Mouse (Mus musculus) hematopoietic stem cell, adult 5-6 weeks (primary cell): ENCODE results near the gene Nprl2. TPM values are rescaled to one million over a fixed set of nuclear protein-coding genes. Genes with fewer than 3 reads are reported as not detected.
"Not testable (repeated sequence)": the region's sequence is repeated elsewhere in the genome, so short reads cannot be mapped to it uniquely, and the experiment has no call there.

Source experiments
- ATAC-seq, 2 experiments: fragments of 125-278 bp in 1 of 2; replicated peaks in 1 of 2; 2 replicates each; pipeline ENCODE4 v1.8.0; 2016 to 2017; ENCODE audit warnings: inconsistent platforms in 2 of 2, mild to moderate bottlenecking in 2 of 2, moderate number of reproducible peaks in 2 of 2, low read depth in 1 of 2, moderate TSS enrichment in 1 of 2; ENCODE audit not compliant: low FRiP score in 2 of 2, poor library complexity in 2 of 2, severe bottlenecking in 2 of 2, insufficient read depth in 1 of 2, low TSS enrichment in 1 of 2
- total RNA-seq: library from RNA; stranded (forward); fragments of 172-1452, 232-1000 nt; gene quantifications from 2 replicates; pipeline ENCODE4 v1.2.3, GENCODE M21; 2017

The Nprl2 gene
- total RNA-seq, 1 experiment from 2014 or later: 5.9 TPM

DNA sequence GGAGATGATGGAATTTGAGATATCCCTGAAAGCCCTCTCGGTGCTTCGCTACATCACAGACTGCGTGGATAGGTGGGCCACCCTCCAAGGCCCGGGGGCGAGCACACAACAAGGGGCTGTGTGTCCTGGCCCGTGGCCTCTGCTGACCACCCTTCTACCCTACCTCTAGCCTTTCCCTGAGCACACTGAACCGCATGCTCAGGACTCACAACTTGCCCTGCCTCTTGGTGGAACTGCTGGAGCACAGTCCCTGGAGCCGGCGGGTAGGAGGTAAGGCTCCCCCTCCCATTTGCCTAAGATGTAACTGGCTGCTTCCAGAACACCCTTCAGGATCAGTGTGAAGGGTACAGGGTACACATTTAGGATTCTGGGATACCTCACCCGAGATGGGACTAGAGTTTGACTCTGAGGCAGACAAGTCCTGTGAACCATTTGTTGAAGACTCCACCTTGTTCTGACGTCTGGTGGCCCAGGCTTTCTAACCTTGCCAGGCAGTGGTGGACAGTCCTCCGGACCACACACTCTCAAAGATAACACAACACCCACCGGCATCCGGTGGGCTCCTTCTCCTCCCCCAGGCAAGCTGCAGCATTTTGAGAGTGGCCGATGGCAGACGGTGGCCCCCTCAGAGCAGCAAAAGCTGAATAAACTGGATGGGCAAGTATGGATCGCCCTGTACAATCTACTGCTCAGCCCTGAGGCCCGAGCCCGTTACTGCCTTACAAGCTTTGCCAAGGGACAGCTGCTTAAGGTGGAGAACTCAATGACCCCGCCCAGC is 7.5 kb downstream of the Nprl2 start:
- no peak for ATAC-seq

GRCm38 (mm10) chr9:107550491-107551116 is 8.6 kb downstream of the Nprl2 start:
- no peak for ATAC-seq

- ATAC-seq: peak in 1 of 2 experiments; percentile 21; a peak in 1 of 4 replicates
These were observed 9.3 kb downstream of the Nprl2 start, which contains the start of gene Rassf1 for GRCm38 (mm10) chr9:107551117-107551889. Gene Rassf1 (plus strand): TSS chr9:107551555.

DNA sequence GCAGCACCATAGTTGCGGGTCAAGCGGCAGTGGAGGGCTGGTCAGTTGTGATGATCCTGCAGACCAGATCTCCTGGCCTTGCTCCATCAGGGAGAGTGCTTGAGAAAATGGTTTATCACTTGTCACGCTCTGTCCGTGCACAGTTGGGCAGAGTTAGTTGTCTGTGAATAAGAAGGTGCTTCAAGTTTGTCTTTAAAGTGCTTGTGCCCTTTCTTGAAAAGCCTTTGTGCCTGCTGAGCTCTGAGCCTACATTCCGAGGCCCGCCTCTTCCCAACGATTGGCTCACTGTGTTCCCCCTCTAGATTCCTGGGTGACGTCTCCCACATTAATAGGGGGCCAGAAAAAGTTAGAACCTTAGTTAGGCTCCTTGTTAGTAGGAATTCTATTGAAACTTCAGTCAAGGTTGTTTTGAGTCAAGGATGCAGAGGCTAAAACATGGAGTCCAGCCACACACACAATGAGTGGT is 9.9 kb downstream of the Nprl2 start:
- no peak for ATAC-seq

DNA sequence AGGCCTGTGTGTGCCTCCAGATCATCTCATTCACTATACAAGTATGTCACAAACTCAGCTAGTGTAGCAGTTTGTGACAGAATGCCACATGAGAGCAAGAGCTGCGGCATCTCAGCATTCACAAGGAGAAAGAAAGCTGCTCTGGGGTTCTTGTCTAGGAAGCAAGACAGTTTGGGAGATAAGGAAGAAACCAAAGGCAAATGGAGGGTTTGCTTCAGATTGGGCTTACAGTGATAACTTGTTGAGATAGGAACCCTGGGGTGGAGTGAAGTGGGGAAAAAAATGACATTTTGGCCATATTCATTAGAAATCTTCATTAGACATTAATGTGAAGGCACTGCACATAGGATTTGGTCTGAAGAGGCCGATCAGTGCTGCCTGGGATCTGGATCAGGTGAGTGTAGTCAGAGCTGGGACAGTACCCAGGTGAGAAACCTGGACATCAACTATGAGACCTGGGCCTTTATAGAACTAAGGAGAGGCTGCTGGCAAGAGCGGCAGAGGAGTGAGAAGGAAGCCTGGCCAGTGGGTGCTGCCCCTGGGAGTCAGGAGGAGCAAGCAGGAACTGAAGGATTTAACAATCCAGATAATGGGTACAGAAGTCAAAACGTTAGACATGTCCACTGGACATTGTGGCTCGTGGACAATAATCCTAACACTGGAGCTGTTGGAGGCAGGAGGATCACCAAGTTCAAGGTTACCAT is 10.8 kb downstream of the Nprl2 start:
- ATAC-seq: no peak

- ATAC-seq: 0 out of 4 replicates have a peak, but pooled peaks of 1 of the 2 experiments have one; percentile 0
These were observed 11.7 kb downstream of the Nprl2 start for GRCm38 (mm10) chr9:107553541-107554318.

DNA sequence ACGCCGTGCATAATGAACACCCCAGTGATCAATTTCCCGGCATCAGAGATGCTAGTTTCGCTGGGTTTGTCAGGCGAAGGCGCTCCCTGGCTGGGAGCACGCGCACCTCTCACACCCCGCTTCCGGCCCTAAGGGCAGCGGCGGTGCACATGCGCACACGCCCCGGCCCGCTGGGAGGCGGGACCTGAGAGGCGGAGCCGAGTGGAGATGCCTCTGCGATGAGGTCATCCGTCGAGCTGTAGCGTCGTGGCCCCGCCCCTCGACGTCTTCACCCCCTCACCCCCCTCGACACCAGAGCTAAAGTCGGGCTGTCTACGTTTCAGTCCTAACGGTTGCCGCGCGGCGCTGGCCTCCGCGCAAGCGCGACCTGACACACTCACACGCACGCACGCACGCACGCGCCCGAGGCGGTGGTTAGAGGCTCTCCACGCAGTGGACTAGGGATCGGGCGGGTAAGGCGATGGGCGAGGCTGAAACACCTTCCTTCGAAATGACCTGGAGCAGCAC is 12.3 kb downstream of the Nprl2 start:
- ATAC-seq: peak; percentile 78 to 85

DNA sequence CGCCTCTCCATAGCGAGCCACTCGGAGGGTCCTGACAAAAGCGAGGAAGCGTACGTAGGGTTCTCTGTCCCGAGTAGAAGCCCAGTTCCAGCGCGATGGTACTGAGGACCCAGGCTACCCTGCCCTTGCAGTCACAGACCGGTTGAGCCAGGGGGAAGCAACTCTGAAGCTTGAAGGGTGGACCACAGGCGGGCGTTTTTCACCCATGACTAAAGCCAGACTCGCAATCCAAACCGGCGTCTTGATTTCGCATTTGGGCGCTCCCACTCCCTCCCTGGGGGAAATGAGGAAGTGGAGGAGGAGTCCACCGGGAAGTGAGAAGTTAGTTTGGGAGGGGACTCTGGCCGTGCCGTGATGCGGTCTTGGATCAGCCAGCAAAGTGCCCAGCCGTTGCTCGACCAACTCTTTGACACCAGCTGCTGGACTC is 13.0 kb downstream of the Nprl2 start:
- peak; percentile 1 to 11; a peak in 1 of 4 replicates for ATAC-seq

- no peak for ATAC-seq
These were observed 13.7 kb downstream of the Nprl2 start for GRCm38 (mm10) chr9:107555701-107556100.

GRCm38 (mm10) chr9:107556346-107556745 is 14.3 kb downstream of the Nprl2 start:
- ATAC-seq: no peak

DNA sequence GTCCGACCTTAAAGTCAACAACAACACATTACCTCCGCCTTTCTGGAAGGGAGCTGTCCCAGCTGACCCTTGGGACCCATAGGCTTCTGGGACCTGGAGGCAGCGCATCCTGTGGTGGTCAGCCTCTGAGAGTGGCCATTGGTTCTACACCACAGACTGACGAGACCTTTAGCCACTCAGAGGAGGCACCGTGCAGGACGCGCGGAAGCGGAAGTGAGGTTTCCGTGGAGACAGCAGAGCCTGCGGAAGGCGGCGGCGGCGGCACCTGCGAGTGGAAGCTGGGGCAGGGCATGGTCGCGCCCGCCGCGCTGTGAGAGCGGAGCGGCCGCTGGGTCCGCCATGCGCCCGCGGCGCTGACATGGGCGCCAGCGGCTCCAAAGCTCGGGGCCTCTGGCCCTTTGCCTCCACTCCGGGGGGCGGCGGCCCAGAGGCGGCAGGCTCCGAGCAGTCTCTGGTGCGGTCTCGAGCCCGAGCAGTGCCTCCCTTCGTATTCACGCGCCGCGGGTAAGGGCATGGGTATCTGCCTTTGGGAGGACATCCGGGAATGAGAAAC is 21.1 kb downstream of the Nprl2 start, which contains the start of gene Tusc2:
Tusc2 (plus strand) TSS at position 227 of the 553 bp plus-strand sequence.
- peak; percentile 98 for ATAC-seq

DNA sequence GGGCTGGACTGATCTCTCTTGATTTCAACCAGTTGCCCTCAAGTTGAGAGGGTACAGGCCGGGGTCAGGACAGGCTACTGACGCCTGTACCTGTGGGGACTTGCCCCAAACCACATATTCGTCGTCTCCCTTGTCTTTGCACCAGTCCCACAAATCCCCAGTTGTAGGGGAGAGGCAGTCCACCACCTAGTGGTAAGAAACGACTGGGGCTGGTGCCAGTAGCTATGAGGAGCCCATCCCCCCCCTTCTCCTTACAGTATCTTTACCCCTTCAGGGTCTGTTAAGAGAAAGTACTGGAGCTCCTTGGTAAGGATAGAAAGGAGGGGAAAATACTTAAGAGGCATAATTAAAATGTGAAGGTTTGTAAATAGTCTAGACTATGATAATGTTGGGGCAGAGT is 23.5 kb downstream of the Nprl2 start:
- not testable (repeated sequence) for ATAC-seq

GRCm38 (mm10) chr9:107566041-107566709 is 24.1 kb downstream of the Nprl2 start:
- no peak for ATAC-seq

GRCm38 (mm10) chr9:107566855-107567254 is 24.8 kb downstream of the Nprl2 start:
- ATAC-seq: no peak

- ATAC-seq: no peak
These were observed 25.8 kb downstream of the Nprl2 start, which contains the start of gene Hyal2 for GRCm38 (mm10) chr9:107567702-107568319. Gene Hyal2 (plus strand): TSS chr9:107567945.
